Mouse (Mus musculus): ENCODE results near the gene Zfp786.
"Not testable (repeated sequence)": the region's sequence is repeated elsewhere in the genome, so short reads cannot be mapped to it uniquely, and the experiment has no call there.

The Zfp786 gene

DNA sequence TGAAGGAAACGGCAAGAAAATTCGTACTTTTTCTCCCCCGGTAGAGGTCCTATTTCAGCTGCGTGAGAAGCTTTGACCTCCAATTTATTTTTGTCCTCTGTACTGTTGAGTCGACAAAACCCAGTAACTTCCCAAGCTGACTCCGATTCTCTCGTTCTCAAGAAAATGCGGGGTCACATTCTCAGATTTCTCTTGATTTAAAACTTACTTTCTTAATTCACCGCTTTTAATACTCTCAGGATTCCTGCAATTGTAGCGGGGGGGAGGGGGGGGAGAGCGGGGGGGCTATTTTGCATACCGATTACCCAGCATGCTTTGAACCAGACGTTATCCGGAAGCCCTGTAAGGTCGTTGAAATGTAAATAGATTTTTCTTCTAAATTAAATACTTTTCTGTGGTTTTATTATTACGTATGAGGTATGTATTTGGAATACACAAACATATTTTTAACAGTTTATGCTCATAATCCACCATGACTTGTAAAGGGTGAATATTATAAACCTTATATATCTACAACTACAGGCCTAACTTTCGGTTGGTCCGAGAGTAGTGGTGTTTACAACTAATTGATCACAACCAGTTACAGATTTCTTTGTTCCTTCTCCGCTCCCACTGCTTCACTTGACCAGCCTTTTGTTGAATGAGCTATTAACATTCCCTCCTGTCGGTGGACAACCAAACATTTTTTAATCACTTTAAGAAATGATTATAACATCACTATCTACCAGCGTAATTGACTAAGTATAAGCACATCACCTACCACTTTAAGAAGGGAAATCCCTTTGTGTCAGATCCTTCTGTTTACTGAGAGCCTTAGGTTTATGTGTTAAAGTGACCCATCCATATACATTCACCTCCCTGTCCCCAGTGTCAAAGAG lies 49.3 kb downstream of the Zfp786 start:
- no peak for DNase-seq (ENCODE audit: low spot score)

DNA sequence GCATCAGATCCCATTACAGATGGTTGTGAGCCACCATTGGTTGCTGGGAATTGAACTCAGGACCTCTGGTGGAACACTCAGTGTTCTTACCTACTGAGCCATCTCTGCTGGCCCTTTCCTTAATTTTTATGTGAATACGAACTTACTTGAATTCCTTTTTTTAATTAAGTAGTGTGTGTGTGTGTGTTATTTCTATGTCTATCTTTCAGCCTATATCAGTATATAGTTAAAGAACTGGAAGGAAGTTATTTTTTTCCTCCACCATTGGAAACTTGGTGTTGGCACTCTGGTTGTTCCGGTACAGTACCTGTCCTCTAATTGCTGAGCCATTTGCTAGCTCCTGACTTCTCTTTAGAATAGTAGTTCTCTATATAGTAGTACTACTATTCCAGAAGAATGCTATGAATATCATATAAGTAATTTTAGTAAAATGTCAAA lies 50.1 kb downstream of the Zfp786 start:
- no peak for DNase-seq (ENCODE audit: low spot score)

DNA sequence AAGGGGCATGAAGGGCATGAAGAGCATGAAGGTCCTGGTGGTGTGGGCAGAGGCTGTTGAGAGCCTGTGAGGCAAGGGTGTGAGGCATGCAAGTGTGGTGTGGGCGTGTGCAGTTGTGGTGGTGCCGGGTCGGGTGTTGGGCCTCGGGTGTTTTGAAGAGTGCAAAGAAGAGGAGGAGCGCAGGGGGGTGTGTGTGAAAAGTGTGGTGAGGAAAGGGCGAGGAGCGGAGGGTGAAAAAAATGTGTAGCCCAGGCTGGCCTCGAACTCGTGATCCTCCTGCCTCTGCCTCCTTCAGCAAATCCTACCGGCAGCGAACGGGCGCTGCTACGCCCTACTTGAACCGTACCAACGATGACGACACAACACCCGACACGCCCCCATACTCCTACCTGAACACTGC lies 58.9 kb downstream of the Zfp786 start:
- DNase-seq (ENCODE audit: low spot score): not testable (repeated sequence)

DNA sequence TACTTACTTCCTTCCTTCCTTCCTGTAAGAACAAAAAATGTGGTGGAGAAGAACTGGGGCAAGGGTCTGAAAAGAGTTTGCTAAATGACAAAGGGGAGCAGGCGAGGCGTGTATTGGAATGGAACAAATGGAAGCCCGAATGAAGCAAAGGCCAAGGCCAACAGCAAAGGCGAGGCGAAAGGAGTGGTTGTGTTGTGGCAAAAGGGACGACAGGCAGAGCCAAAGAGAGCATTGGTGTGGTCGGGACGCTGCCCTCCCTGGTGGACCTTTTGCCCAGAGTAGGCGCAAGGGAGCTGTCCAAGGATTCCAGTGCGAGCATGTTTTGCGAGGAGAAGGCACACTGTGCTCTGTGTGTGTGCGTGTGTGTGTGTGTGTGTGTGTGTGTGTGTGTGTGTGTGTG lies 59.6 kb downstream of the Zfp786 start:
- DNase-seq (ENCODE audit: low spot score): not testable (repeated sequence)

DNA sequence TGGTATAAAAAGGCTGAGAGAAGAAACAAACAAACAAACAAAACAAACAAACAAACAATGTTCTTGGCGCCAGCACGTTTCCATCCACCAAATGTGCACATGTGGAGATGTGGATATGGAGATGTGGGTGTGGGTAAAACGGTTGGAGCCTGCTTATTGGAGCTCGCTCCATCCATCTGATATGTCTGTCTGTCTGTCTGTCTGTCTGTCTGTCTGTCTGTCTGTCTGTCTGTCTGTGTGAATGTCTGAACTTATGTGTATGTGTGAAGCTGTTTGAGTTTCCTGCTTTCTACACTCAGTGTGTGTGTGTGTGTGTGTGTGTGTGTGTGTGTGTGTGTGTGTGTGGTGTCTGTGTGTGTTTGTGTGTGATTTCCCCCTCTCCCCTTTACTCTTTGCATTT lies 60.8 kb downstream of the Zfp786 start:
- DNase-seq (ENCODE audit: low spot score): not testable (repeated sequence)
